Mouse (Mus musculus): ENCODE measurements around the gene Trim66. TPM values are rescaled to one million over a fixed set of nuclear protein-coding genes. Genes with fewer than 3 reads are reported as not detected.

The Trim66 gene
- total RNA-seq (2021): 1 to 10 TPM; 6.2 to 7.2 TPM
- long read RNA-seq, partial matches to known transcripts: 2 of 3 reads
- long read RNA-seq, other reads (novel, unspliced or antisense): 1 of 3 reads

DNA sequence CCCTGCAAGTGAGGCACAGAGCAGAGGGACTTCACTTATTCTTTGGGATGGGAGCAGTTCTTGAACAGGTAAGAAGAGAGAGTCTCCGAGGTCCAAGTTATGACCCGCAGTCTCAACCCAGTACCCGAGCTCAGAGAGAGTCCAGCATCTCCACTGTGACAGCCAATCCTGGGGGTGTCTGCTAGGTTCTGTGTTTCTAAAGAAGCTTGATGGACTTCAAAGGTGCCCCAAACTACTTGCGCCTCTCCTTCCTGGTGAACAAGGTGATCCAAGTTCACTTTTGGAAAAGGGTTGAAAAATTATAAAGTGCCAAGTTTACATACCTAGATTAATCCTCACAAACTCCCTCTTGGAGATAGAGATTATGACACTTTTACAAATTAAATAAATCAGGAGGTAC lies at the start of gene Trim66:
Gene Trim66 (minus strand): TSS at position 101 of the 400 bp plus-strand sequence.
- DNase-seq (ENCODE audit: low spot score in 2 of 2): no peak

- no peak for DNase-seq (ENCODE audit: low spot score in 2 of 2)
These were observed 38.8 kb upstream of the Trim66 start for GRCm38 (mm10) chr7:109546726-109547125.

DNA sequence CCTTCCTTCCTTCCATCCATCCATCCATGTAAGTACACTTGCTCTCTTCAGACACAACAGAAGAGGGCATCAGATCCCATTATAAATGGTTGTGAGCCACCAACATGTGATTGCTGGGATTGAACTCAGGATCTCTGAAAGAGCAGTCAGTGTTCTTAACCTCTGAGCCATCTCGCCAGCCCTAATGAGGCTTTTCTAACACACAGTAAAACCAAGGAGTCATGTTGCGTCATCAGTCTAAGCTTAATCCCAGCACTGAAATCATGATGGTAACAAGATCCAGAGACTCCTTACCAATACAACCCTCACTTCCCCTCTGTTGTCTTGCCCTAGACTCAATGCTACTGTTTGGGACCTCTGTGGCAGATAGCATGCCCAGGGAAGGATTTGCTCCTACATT lies 38.3 kb upstream of the Trim66 start:
- DNase-seq (ENCODE audit: low spot score in 2 of 2): no peak

- DNase-seq (ENCODE audit: low spot score in 2 of 2): no peak
These were observed 37.5 kb upstream of the Trim66 start for GRCm38 (mm10) chr7:109545255-109545993.

- no peak for DNase-seq (ENCODE audit: low spot score in 2 of 2)
These were observed 36.9 kb upstream of the Trim66 start for GRCm38 (mm10) chr7:109544792-109545191.

DNA sequence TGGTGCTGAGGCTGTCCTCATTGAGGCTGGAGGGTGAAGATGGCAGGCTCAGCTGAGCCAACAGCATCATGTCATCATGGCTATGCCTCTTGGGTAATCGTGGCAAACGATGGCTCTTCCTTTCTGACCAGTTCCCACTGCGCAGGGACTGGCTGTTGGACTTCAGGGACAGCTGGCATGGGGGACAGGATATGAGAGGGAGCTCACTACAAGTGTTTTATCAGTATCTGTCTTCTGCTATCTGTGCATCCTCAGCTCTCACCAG lies 34.4 kb upstream of the Trim66 start:
- DNase-seq (ENCODE audit: low spot score in 2 of 2): no peak

- no peak for DNase-seq (ENCODE audit: low spot score in 2 of 2)
These were observed 33.9 kb upstream of the Trim66 start for GRCm38 (mm10) chr7:109541609-109542363.

GRCm38 (mm10) chr7:109540902-109541301 lies 33.0 kb upstream of the Trim66 start:
- no peak for DNase-seq (ENCODE audit: low spot score in 2 of 2)

DNA sequence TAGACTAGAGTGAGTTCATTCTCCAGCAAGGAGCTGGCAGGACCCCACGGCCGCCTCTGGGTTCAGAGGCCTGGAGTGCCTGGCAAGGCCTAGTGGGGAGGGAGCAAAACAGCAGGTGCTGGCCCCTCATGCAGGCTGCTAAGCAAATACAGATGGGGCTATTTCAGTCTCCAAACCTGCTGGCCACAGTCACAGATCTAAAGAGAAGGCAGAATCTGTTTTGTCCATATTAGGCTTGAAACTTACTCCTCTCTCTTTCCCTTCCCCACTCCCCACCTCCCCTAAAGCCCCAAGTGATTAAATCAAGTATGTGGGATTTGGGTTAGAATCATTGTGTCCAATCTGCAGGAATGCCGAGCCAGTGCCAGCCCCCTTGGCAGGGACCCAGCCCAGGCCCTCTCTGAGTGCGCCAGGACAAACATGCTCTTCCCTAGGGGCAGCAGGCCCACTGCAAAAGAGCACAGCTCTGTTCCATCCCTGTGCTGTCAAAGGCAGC lies 28.6 kb upstream of the Trim66 start:
- no peak for DNase-seq (ENCODE audit: low spot score in 2 of 2)

GRCm38 (mm10) chr7:109534921-109535320 lies 27.0 kb upstream of the Trim66 start:
- DNase-seq (ENCODE audit: low spot score in 2 of 2): no peak

DNA sequence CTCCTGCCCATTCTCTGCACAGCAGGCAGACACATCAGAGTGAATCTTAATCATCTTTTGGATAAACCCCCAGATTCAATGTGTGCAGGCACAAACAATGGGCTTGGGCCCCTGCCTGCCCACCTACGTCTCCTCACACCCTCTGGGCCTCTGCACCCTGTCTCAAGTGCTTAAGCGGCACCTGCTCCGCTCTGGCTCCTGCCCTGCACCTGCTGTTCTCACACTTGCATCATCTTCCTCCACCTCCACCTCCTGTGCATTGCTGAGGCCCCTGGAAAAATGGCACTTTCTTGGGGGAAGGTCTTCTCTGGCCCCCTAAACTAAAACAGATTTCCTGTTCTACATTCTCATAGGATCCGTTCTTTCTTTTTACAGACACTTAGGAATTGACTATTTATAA lies 26.0 kb upstream of the Trim66 start:
- no peak for DNase-seq (ENCODE audit: low spot score in 2 of 2)

GRCm38 (mm10) chr7:109533129-109533528 lies 25.2 kb upstream of the Trim66 start:
- DNase-seq (ENCODE audit: low spot score in 2 of 2): no peak

GRCm38 (mm10) chr7:109532691-109533090 lies 24.8 kb upstream of the Trim66 start:
- DNase-seq (ENCODE audit: low spot score in 2 of 2): peak in 1 of 2 experiments; percentile 49

DNA sequence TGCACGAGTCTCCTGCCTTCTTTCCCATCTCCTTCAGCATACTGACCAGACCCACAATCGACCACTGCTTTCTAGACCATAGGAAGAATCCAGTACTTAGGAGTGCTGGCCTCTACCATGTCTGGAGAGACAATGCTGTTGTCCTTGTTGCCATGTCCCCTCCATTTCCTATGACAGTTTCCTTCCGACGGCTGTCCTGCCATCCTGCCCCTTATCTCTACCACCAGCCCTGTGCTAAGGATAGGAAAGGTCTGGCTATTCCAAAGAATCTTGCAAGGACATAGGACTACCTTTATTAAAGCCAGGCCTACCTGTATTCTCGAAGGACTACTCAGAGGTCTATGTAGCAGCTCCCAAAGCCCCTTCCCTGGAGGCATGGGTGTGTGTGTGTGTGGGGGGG lies 23.6 kb upstream of the Trim66 start:
- no peak for DNase-seq (ENCODE audit: low spot score in 2 of 2)

- DNase-seq (ENCODE audit: low spot score in 2 of 2): no peak
These were observed 21.8 kb upstream of the Trim66 start for GRCm38 (mm10) chr7:109529741-109530140.

- no peak for DNase-seq (ENCODE audit: low spot score in 2 of 2)
These were observed 20.4 kb upstream of the Trim66 start for GRCm38 (mm10) chr7:109528356-109528755.

GRCm38 (mm10) chr7:109527536-109527935 lies 19.6 kb upstream of the Trim66 start:
- no peak for DNase-seq (ENCODE audit: low spot score in 2 of 2)

GRCm38 (mm10) chr7:109525740-109526663 lies 18.1 kb upstream of the Trim66 start:
- DNase-seq (ENCODE audit: low spot score in 2 of 2): no peak

GRCm38 (mm10) chr7:109524763-109525162 lies 16.8 kb upstream of the Trim66 start:
- DNase-seq (ENCODE audit: low spot score in 2 of 2): no peak

DNA sequence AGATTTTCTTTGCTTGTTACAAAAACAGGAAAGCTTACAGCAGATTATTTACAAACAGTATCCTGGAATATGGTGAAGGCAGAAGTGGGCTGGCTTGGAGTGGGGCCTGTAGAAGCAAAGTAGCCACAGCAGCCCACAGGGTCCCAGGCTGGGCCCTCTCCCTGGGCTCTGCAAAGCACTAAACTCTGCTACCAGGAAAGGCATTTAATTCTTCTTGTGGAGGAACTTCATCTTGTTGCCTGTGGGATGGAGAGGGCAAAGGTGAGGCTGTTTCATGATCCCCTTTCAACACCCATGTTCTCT lies 16.5 kb upstream of the Trim66 start:
- DNase-seq (ENCODE audit: low spot score in 2 of 2): no peak

DNA sequence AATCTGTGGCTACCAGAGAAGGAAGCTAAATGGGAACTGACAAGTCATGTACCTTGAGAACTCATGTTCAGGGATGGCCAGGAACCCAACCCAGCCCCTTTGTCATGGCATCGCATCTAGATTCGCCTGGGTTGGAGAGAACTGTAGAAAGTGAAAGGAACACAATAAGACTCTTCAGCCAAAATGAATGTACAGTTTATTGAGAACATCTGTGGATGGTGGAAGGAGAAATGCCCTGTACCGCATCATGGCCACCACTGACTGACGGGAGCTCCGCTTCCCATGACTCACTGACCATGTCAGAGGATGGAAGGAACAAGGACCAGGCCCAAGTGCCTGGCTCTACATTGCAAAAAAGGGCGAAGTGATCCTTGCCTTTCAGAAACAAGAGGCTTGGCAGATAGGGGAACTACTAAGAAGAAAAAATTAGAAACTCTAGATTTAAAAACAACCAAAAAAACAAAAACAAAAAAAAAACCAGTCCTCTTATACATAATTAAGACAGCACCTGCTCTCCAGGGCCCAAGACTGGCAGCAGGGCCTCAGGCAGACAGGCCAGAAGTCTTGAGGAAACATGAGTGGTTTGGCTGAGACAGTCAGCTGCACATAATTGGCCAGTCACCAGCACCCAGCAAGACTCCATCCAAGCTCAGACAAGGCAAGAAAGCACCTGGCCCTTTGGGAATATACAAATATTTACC lies 16.0 kb upstream of the Trim66 start:
- no peak for DNase-seq (ENCODE audit: low spot score in 2 of 2)
